Mouse (Mus musculus) cortical plate, adult 2 months (tissue): ENCODE measurements at regions not wholly inside any gene's neighbourhood (a gene's known extent, or its start where the extent isn't known, plus 50 kb on each side); places are given as distances from the start of the nearest gene placed in this dataset.

Source experiments
- CTCF ChIP-seq: fragments of 200-500 bp; IDR thresholded peaks from 2 replicates; pipeline ENCODE4 v1.5.1; 2011; ENCODE audit warnings: mild to moderate bottlenecking, control low read depth, low read length; ENCODE audit not compliant: insufficient read depth; ENCODE audit errors: extremely low read depth
- POLR2A ChIP-seq: fragments of 200-500 bp; IDR thresholded peaks from 2 replicates; pipeline ENCODE4 v1.6.1; 2011; ENCODE audit warnings: mild to moderate bottlenecking, low read length, control low read depth; ENCODE audit not compliant: insufficient read depth; ENCODE audit errors: extremely low read depth

DNA sequence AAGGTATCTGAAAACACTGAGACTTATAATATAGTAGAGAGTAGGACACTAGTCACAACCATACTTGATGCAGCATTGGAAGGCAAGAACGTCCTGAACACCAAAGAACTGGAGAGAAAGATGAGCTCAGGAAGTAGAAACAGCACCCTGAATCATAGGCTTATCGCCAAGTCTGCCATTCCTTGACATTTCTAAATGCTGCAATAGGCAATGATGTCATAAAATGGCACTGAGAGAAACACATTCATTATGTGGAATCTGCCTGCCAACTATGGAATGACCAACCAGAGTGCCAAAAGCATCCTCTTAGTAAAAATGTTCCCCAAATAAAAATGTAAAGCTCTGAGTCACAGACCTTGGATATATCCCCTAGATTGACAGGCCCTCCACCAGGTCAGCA lies 92.7 kb upstream of the Tmtc2 start:
- TF ChIP-seq CTCF: no peak
- no peak for TF ChIP-seq POLR2A
